Mouse (Mus musculus) left cerebral cortex, postnatal 25 days (tissue): ENCODE data around the gene Esp31. TPM values are rescaled to one million over a fixed set of nuclear protein-coding genes. Genes with fewer than 3 reads are reported as not detected.

ENCODE experiments used
- DNase-seq, 2 experiments: peaks; one replicate each; pipeline ENCODE4 v3.0.0; 2022; ENCODE audit warnings: low spot score in 2 of 2, mixed read lengths in 1 of 2
- intact Hi-C: fragments of 180-260 bp; cut with DNase I; formaldehyde crosslinking; loops from one replicate; pipeline ENCODE4 v1.15.1; 2025
- total RNA-seq, 2 experiments: library from RNA; stranded (reverse); gene quantifications; 2 replicates each; pipeline ENCODE4 v1.2.3; 2021

Gene Esp31
- not detected for total RNA-seq

GRCm38 (mm10) chr17:38639147-38639546 lies at the start of gene Esp31:
Esp31 (plus strand) TSS chr17:38639447.
- DNase-seq = no peak
- intact Hi-C loops = no loop called here

Other genes starting within 250 kb of the Esp31 start
- not detected for gene Esp36, start 219.3 kb upstream of the Esp31 start, total RNA-seq
- gene Esp34, start 85.3 kb upstream of the Esp31 start, total RNA-seq = not detected